Mouse (Mus musculus): ENCODE data around the gene Zfp719. TPM values are rescaled to one million over a fixed set of nuclear protein-coding genes. Genes with fewer than 3 reads are reported as not detected.

Zfp719 gene
- 4.2 and 4.6 TPM in 2 replicates for polyA plus RNA-seq (2015; fragmentation: Nextera tagmentation; extraction: Ambion mirVana)

DNA sequence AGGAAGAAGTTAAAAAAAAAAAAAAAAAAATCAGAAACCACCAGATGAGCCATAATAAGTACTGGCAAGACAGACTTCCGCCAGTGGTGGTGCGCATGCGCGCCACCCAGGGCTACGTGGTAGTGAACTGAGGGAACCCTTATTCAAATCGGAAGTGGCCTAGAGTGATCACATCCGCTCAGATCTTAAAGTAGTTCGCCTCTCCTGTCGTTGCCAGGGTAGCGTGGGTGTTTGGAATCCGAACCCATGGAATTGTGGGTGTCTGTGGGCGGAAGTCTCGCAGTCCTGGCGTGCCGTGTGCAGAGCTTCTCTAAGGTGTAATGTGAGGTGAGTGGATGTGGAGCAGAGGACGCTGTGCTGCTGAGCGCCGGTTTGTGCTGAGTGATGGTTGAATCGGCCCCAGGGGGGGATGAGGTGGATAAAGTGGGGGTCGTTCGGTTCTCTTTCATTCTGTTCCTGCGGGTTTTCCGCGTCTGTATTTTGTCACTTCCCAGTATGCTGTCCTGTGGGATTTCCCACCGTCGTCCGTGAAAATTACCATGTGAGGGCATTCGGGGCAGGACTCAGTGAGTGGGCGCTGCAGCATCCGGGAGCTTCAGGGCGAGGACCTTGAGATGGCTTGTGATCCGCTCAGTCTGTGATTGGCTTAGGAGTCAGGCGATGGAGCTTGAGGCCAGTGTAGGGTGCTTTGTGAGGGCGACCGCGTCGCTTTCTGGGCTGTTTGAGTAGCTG, at the start of gene Zfp719:
Gene Zfp719 (plus strand): TSS at position 171 of the 732 bp plus-strand sequence.
- TF ChIP-seq CTCF (IDR thresholded peaks at IDR 0.05; ENCODE audit: low read depth) (no peak; the same call in 1 of the 2 replicates), EP300 (optimal IDR thresholded peaks at IDR 0.05) (no peak)
- H3K27me3 ChIP-seq (ENCODE audit: control insufficient read depth, insufficient read depth, low read length) = no peaks in the 10 kb centered on the region
- peak; percentile 93 for DNase-seq (ENCODE audit: low spot score)
- under 1% methylated on average over 37 of the region's 37 CpGs for WGBS
- H3K27ac ChIP-seq (replicated peaks) = peak within 1 kb of the TSS; percentile 92
- no peaks in the 10 kb centered on the region for H3K9me3 ChIP-seq (ENCODE audit: control insufficient read depth, low read length)
- H3K4me1 ChIP-seq (replicated peaks; ENCODE audit: control insufficient read depth, insufficient read depth) = 0 out of 2 replicates have a peak, but pooled peaks cover 2% of the 10 kb centered on the region
- H3K4me3 ChIP-seq (ENCODE audit: low read depth, low read length) = peak within 1 kb of the TSS; percentile 72
- H3K9ac ChIP-seq (ENCODE audit: low read length) = peak within 1 kb of the TSS; percentile 77
- H3K36me3 ChIP-seq (ENCODE audit: control insufficient read depth, insufficient read depth, low read length) = peaks cover 5% of the 10 kb centered on the region; the same call in 1 of the 2 replicates
- peak; percentile 99 for ATAC-seq (ENCODE audit: low FRiP score, low TSS enrichment)
- H3K4me2 ChIP-seq (replicated peaks; ENCODE audit: low read depth) = peak within 1 kb of the TSS; percentile 73

DNA sequence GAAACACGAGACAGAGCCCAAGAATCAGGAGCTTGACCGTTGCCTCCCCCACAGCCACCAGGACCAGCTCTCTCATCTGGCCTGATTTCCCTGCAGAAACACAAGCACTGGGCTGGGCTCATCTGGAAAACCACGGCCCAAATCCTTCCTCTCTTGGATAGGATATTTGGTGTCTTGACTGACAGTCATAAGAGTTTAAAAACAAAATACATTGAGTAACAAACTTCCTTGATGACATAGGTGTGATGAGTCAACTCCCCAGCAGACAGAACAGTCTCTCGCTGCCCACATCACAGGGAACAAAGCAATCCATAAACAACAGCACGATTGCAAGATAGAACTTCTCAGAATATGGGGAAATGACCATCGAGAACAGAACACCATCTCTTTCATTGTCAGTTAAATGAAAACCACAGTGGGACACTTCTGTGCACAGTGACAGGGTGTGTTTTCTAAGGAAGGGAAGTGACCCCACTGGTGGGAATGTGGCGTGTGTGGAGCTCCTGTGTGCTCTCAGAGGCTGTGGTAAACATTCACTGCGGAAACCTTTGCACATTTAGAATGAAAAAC, 49.1 kb upstream of the Zfp719 start:
- Histone ChIP-seq H3K27me3 (ENCODE audit: control insufficient read depth, insufficient read depth, low read length) (no peaks in the 10 kb centered on the region), H3K27ac (replicated peaks) (no peak overlapping the region), H3K9ac (ENCODE audit: low read length) (no peak overlapping the region), H3K36me3 (ENCODE audit: control insufficient read depth, insufficient read depth, low read length) (no peaks in the 10 kb centered on the region), H3K4me2 (replicated peaks; ENCODE audit: low read depth) (no peak overlapping the region), H3K4me3 (ENCODE audit: low read depth, low read length) (no peak overlapping the region), H3K4me1 (replicated peaks; ENCODE audit: control insufficient read depth, insufficient read depth) (no peaks in the 10 kb centered on the region), H3K9me3 (ENCODE audit: control insufficient read depth, low read length) (no peaks in the 10 kb centered on the region)
- DNase-seq (ENCODE audit: low spot score) = no peak
- TF ChIP-seq EP300 (optimal IDR thresholded peaks at IDR 0.05) (no peak), CTCF (IDR thresholded peaks at IDR 0.05; ENCODE audit: low read depth) (no peak)
- ATAC-seq (ENCODE audit: low FRiP score, low TSS enrichment) = no peak
- 63% methylated on average over 8 of the region's 8 CpGs for WGBS

DNA sequence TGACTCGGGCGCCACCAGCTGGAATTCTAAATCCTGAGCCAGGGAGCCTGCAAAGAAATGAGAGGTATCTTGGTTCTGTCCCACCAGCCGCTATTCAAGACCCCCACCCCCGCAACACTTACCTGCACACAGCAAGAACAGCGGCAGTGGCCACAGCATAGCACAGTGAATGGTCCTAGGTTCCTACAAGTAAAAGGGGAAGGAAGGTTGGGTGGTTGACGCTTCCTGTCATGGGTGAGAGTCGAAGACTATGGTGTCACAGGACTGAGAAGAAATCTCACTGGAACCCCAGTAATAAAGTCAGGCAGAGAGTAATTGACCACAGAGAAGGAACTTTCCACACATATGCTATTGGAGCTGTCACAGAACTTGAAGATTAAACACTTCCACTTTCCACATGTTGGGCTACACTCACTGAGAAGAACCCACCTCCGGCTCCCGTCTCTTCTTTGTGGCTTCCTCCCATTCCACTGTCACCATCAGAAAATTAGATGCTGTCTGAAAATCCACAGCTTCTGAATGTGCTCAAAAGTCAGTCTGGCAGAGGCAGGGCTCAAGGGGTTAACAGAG, 46.4 kb upstream of the Zfp719 start:
- Histone ChIP-seq H3K9me3 (ENCODE audit: control insufficient read depth, low read length) (no peaks in the 10 kb centered on the region), H3K4me3 (ENCODE audit: low read depth, low read length) (no peak overlapping the region), H3K4me1 (replicated peaks; ENCODE audit: control insufficient read depth, insufficient read depth) (no peaks in the 10 kb centered on the region), H3K27me3 (ENCODE audit: control insufficient read depth, insufficient read depth, low read length) (no peaks in the 10 kb centered on the region), H3K9ac (ENCODE audit: low read length) (no peak overlapping the region), H3K36me3 (ENCODE audit: control insufficient read depth, insufficient read depth, low read length) (no peaks in the 10 kb centered on the region), H3K27ac (replicated peaks) (no peak overlapping the region), H3K4me2 (replicated peaks; ENCODE audit: low read depth) (no peak overlapping the region)
- no peak for TF ChIP-seq CTCF (IDR thresholded peaks at IDR 0.05; ENCODE audit: low read depth)
- TF ChIP-seq EP300 (optimal IDR thresholded peaks at IDR 0.05) = no peak
- DNase-seq (ENCODE audit: low spot score) (no peak), ATAC-seq (ENCODE audit: low FRiP score, low TSS enrichment) (no peak)
- 82% methylated on average over 9 of the region's 9 CpGs for WGBS

DNA sequence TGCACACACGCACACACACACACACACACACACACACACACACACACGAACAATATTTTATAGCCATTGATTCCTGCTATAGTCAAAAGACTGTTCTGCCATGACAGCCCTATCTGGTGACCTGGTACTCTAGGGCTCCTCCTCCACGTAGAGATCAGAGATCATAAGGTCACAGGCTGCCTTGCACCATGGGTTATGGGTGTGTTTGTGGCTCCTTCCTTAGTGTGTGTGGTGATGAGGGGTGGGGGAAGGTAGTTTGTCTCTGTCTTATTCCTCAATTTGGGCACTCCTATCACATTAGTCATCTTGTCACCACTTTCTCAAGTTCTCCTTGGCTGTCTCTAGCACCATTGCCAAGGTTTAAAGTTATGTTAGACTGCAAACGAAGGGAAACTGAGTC, 40.9 kb upstream of the Zfp719 start:
- TF ChIP-seq CTCF (IDR thresholded peaks at IDR 0.05; ENCODE audit: low read depth) = no peak
- no peak for TF ChIP-seq EP300 (optimal IDR thresholded peaks at IDR 0.05)
- 67% methylated on average over 4 of the region's 4 CpGs for WGBS
- ATAC-seq (ENCODE audit: low FRiP score, low TSS enrichment) = no peak

DNA sequence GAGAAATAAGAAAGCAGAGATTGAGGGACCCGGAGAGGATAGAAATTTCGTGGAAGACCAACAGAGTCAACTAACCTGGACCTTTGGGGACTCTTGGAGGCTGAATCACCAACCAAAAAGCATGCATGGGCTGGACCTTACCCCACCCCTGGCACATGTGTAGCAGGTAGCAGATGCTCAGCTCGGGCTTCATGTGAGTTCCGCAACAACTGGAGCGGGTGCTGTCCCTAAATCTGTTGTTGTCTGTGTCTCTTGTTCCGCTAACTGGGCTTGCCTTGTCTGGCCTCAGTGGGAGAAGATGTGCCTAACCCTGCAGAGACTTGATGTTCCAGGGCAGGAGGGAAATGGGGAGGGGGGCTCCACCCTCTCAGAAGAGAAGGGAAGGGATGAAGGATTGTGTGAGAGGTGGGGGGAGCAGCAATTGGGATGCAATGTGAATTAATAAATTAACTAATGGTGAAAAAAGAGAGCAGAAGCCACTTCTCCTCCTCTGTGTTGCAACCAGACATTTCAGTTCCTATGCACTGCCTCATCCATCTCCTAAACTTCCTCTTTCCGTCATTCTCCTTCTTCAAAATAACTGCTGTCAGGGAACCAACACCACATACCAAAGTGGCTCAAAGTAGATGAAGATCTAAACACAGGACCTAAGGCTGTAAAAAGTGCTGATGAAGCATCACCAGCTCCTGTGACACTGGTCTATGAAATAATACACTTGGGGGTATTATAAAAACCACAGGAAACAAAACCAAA, 35.0 kb upstream of the Zfp719 start, which contains the start of gene Cd33:
Gene Cd33 (minus strand): TSS at position 204 of the 753 bp plus-strand sequence.
- DNase-seq (ENCODE audit: low spot score) (no peak), ATAC-seq (ENCODE audit: low FRiP score, low TSS enrichment) (no peak)
- Histone ChIP-seq H3K4me3 (ENCODE audit: low read depth, low read length) (no peak within 1 kb of the TSS), H3K27ac (replicated peaks) (no peak within 1 kb of the TSS), H3K4me1 (replicated peaks; ENCODE audit: control insufficient read depth, insufficient read depth) (no peaks in the 10 kb centered on the region), H3K9me3 (ENCODE audit: control insufficient read depth, low read length) (no peaks in the 10 kb centered on the region), H3K36me3 (ENCODE audit: control insufficient read depth, insufficient read depth, low read length) (no peaks in the 10 kb centered on the region), H3K4me2 (replicated peaks; ENCODE audit: low read depth) (no peak within 1 kb of the TSS), H3K9ac (ENCODE audit: low read length) (no peak within 1 kb of the TSS), H3K27me3 (ENCODE audit: control insufficient read depth, insufficient read depth, low read length) (no peaks in the 10 kb centered on the region)
- TF ChIP-seq CTCF (IDR thresholded peaks at IDR 0.05; ENCODE audit: low read depth) = no peak
- no peak for TF ChIP-seq EP300 (optimal IDR thresholded peaks at IDR 0.05)
- WGBS = 69% methylated on average over 7 of the region's 7 CpGs

More for the DNA sequence above, 40.9 kb upstream of the Zfp719 start:
- no peaks in the 10 kb centered on the region for H3K9me3 ChIP-seq (ENCODE audit: control insufficient read depth, low read length)
- no peak overlapping the region for H3K4me2 ChIP-seq (replicated peaks; ENCODE audit: low read depth)
- no peaks in the 10 kb centered on the region for H3K27me3 ChIP-seq (ENCODE audit: control insufficient read depth, insufficient read depth, low read length)
- H3K4me3 ChIP-seq (ENCODE audit: low read depth, low read length) = no peak overlapping the region
- no peaks in the 10 kb centered on the region for H3K36me3 ChIP-seq (ENCODE audit: control insufficient read depth, insufficient read depth, low read length)
- DNase-seq (ENCODE audit: low spot score) = no peak
- H3K9ac ChIP-seq (ENCODE audit: low read length) = no peak overlapping the region
- H3K4me1 ChIP-seq (replicated peaks; ENCODE audit: control insufficient read depth, insufficient read depth) = no peaks in the 10 kb centered on the region
- no peak overlapping the region for H3K27ac ChIP-seq (replicated peaks)

Measured in stomach, postnatal 0 days (tissue).